Mouse (Mus musculus) heart, adult 2 months (tissue): ENCODE results near the gene Ncor1.

Experiments
- CTCF ChIP-seq: fragments of 200-600 bp; IDR thresholded peaks from 2 replicates; pipeline ENCODE4 v1.8.1; 2022; ENCODE audit warnings: antibody characterized with exemption, mild to moderate bottlenecking, moderate library complexity
- EP300 ChIP-seq: fragments of 200-500 bp; IDR thresholded peaks from 2 replicates; pipeline ENCODE4 v1.6.1; 2011; ENCODE audit warnings: low read depth, low read length, control low read depth; ENCODE audit not compliant: insufficient read depth
- POLR2A ChIP-seq: fragments of 200-500 bp; IDR thresholded peaks from 2 replicates; pipeline ENCODE4 v1.6.1; 2011; ENCODE audit warnings: mild to moderate bottlenecking, low read depth, low read length, control low read depth; ENCODE audit not compliant: insufficient read depth

DNA sequence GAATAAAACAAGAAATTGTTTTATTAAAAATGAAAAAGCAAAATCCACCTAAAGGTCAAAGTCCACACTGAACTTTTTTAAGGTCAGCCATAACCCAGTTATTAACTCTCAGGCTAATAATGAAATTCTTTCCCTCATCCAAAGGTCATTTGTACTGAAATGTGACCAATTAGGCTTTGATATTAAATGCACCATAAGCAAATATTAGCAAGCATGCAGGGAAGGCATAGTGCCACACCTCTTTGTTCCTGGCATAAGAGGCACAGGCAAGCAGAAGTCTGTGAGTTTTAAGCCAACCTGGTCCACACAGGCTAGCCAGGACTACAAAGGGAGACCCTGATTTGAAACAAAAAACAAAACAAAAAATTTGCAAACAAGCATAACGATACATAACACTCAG lies 48.7 kb downstream of the Ncor1 start:
- no peak for TF ChIP-seq POLR2A
- no peak for TF ChIP-seq EP300
- no peak for TF ChIP-seq CTCF
